Mouse (Mus musculus) left cerebral cortex, adult 18-20 months (tissue): ENCODE results near the gene Pax6. TPM values are rescaled to one million over a fixed set of nuclear protein-coding genes. Genes with fewer than 3 reads are reported as not detected.

Experiments used
- DNase-seq, 2 experiments: peaks; one replicate each; pipeline ENCODE4 v3.0.0; 2021 to 2022; ENCODE audit warnings: low spot score in 2 of 2, mixed read lengths in 1 of 2
- total RNA-seq, 2 experiments: library from RNA; stranded (reverse); gene quantifications; 2 replicates each; pipeline ENCODE4 v1.2.3; 2021

The Pax6 gene
- total RNA-seq, 2 experiments from 2014 or later = 8.8 to 10.3 TPM

DNA sequence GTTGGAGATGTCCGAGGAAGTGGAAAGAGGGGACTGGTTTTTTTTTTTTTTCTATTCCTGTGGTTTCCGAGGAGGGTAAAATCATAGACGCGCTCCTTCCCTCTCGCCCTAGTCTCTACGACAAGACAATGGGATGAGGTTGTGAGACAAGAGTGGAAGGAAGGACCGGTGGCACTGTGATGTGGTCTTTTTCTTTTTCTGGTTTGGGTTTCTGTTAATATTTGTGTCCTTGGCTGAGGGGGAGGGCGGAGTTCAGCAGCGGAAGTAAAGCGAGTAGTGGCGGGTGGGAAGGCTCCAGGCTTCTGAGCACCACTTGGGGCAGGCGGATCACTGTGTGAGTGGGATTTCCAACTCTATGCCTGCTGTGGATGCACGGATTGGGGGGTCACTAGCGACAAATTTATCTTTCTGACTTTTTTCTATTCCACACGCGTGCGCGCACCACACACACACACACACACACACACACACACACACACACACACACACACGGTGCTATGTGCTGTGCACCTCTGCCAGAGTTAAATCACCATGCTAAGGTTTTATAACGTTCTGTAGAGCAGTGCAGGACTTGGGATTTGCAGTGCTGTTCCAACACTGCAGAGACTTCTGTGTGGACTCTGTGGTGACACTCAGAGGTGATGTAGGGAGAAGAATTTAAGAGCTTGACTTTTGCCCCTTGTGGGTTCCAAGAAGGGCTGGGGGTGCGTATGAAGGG lies 14.1 kb downstream of the Pax6 start:
- no peak for DNase-seq

DNA sequence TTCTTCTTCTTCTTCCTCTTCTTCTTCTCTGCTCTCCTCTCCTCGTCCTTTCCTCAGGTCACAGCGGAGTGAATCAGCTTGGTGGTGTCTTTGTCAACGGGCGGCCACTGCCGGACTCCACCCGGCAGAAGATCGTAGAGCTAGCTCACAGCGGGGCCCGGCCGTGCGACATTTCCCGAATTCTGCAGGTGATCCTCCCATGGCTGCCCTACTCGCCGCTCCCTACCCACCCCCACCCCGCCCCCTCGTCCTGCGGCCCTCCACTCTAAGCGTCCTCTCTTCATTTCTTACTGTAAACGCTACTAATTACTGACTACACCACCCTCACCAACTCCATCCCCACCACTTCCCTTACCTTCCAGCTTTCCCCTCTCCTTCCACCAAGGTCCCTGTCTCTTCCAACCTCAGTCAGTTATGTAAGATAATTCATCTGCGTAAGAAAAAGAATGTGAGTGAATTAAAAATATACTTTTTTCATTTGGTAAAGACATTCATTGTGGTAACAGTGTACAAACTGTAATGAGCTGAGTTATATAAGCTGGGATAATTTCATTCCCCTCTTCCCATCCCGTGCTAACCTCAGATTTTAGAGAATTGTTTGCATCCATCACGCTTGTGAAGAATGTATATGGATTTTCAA lies 15.2 kb downstream of the Pax6 start:
- DNase-seq = no peak

DNA sequence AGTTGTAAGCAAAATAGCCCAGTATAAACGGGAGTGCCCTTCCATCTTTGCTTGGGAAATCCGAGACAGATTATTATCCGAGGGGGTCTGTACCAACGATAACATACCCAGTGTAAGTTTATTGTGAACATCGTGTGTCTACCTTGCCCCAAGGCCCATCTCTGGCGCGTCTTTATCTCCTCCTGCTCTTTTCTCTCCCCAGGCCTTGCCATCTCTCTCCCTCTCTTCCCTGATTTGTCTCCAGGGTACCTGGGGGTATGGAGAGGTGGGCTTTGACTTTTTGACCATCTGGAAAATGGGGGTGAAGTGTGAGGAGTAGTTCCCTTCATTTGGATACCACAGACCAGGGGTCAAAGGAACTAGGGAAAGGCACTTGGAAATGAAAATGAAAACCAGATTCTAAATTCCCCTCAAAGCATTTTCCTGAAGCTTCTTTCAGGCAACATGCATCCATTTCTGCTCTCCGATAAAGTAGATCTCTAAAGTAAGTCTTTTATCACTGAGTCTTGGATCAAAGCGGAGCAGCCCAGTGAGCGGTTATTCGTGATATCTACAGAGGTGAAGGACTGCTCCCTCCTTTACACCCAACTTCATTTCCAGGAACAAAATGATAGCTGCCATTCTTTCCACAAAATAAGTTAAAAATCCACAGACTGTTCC lies 16.4 kb downstream of the Pax6 start:
- DNase-seq = no peak

DNA sequence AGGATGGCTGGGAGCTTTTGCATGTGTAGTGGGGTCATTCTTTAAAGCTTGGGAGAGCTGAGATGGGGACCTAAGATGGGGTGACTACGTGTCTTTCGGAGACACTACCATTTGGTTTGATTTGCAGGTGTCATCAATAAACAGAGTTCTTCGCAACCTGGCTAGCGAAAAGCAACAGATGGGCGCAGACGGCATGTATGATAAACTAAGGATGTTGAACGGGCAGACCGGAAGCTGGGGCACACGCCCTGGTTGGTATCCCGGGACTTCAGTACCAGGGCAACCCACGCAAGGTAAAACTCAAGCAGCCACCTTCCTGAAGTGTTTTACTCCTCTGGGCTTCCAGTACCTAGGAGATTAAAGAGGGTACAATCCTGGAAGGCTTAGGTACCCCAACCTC lies 17.0 kb downstream of the Pax6 start:
- no peak for DNase-seq

GRCm38 (mm10) chr2:105686363-105687316 lies 17.9 kb downstream of the Pax6 start:
- DNase-seq = no peak

DNA sequence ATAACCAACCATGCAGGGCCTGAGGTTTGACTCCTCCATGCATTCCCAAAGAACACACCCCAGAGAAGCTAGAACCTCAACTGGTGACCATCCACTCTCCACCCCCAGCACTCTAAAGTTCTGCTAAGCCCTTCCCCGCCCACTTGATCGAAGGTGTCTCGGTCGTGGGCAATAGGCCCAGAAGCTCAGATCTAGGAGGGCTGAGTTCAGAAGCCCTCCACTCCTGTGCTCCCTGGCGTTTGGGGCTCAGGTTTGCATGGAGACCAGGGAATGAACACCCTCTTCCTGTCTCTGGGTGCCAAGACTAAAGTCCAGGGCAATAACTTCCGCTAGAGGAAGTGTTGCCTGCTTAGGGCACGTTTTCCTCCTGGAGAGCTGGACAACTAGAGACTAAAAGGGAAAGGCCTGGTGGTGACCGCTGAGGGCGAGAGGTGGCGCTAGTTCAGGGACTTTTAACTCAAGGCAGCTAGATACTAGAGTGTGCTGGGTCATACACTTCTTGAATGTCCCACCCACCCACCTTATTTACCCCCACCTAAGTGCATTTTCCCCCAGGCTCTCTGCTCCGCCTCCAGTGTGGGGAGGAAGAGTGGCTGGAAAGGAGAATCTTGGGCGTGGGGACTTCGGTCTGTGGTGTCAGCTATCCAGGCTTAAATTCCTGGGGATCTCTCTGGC lies 18.8 kb downstream of the Pax6 start:
- DNase-seq = no peak

DNA sequence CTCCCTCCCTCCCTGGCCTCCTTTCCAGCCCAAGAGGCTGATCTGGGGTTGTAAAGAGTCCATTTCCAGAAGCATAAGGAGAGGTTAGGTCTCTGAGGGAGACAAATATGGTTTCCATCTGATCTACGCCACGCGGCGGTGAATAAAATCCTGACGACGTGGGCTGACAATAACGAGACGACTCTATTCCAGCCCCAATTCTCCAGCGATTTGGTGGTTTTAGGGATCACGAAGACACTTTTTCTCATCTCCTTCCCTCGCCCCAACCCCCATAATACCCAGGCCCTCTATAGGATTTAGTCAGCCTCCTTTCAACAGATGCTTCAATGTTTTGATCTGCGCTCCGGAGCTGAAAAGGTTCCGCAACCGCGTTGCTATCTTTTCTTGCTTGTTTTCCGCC lies 19.3 kb downstream of the Pax6 start:
- DNase-seq = no peak

DNA sequence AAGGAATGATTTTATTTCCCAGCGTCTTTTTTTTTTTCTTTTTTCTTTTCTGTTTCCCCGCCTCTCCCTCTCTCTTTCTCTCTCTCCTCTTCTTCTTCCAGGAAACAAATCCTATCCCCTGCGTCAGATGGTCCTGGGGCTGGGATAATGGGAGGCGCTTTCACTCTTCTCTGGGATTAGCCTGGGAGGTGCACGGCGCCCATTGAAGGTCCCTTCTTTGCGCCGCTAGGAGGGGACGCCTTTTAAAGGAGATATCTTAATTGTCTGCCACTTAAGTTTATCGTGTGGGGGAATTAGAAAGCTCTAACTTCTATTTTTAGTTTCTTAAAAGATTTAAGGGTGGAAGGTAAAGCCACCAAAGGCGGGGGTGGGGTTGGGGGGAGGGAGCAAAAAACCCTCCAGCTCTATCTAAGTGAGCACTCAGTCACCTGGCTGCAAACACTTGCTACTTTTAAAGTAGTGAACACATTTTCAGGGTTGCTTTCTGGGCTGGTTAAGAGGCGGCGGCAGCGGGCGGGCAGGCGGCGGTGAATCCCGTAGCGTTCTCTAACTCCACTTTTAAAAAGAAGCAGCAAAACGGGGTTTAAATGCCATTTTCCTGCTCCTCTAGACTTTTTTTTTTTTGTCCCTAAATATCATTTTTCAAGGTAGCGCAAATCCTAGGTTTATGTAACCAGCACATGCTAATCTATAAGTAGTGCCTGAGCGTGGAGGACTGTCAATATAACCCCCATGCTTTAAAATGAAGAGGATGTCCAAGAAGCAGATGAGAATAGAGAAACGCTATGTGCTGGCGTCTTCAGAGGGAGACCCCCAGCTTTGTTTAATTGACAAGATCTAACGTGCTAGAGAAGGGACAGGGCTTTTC lies 20.0 kb downstream of the Pax6 start:
- no peak for DNase-seq

- no peak for DNase-seq
Observed at GRCm38 (mm10) chr2:105689304-105689770, 20.6 kb downstream of the Pax6 start.

DNA sequence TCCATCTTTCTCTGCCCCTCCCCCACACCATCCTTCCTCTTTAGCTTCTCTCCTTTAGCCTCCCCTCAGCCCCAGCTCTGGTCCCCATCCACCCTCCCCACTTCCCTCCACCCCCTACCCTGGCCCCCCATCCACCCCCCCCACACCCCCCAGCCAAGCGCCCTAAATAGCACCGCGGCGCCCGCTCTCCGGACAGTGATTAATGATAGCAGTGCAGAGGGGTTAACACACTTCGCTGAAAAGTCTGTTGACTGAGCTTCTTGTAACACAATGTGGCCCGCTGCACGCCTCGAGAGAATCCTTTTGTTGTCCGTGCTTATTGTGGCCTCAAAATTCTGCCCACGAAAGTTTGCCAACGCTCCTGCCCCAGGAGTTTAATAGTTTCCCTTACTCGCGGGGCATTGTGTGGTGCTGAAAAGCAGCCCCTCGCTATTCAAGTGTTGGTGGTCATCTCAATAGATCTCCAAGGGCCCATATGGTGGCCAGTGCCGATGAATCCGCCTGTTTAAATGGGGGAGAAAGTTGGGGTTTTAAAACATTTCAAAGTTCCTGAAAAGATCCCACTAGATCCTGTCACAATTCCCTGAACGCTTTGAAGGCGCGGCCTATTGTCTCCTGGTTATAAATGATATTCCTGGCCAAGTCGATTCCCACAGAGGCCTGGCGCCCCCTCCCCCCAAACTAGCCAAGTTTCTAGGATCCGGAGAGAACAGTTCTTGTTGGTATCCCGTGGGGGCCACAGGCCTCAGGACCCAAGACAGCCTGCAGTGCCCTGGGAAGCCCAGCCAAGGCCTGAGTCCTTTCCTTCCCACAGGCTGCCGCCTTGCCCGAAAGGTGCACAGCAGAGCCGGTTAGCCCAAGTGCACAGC lies 21.3 kb downstream of the Pax6 start:
- DNase-seq = no peak

DNA sequence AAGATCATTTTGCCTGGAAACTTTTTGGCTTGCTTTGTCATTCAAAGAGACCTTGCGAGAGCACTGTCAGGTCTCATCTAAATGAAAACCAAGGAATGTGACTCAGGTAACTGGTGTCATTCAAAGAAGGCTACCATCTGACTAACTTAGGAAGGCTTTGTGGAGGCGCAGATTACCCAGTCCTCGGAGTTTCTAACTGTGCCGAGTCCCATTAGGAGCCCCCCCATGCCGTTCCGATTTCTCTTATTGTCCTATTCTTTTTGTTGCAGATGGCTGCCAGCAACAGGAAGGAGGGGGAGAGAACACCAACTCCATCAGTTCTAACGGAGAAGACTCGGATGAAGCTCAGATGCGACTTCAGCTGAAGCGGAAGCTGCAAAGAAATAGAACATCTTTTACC lies 22.6 kb downstream of the Pax6 start:
- DNase-seq = no peak

DNA sequence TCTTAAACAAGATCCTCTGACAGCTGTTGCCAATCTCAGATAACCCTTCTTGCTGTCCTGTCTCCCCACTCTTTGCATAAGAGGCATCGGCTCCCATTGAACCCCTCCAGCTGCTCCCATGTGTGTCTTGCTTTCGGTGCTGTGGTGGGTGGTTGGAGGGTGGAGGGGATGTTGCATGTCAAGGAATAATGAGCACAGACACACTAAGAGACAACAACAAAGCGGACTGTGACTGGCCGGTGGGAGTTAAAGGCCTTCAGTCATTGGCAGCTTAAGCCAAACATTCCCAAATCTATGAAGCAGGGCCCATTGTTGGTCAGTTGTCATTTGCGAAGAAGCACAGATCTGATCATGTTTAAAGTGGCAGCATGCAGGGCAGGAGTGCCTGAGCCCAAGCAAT lies 29.0 kb downstream of the Pax6 start:
- no peak for DNase-seq

DNA sequence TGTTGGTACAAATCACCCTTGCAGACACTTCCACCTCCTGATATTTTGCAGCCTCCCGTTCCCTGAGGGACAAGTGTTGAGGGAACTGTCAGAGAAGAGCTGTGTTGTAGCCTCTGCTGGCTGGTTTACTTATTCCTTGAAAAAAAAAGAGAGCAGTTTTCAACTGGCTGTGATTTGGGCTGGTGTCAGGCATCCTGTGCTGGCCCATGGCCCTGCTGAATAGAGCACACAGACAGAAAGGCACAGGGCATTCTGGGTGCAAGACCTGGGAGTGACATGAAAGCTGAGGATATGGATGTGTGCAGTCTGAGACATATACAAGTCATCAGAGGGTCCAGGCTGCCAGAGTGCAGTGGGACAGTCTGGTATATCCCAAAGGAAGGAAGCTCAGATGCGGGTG lies 29.9 kb downstream of the Pax6 start:
- no peak for DNase-seq

GRCm38 (mm10) chr2:105701781-105702180 lies 33.1 kb downstream of the Pax6 start:
- no peak for DNase-seq

- no peak for DNase-seq
Observed at GRCm38 (mm10) chr2:105702586-105702985, 33.9 kb downstream of the Pax6 start.

GRCm38 (mm10) chr2:105705320-105705719 lies 36.6 kb downstream of the Pax6 start:
- no peak for DNase-seq

GRCm38 (mm10) chr2:105709126-105709525 lies 40.4 kb downstream of the Pax6 start:
- DNase-seq = no peak

DNA sequence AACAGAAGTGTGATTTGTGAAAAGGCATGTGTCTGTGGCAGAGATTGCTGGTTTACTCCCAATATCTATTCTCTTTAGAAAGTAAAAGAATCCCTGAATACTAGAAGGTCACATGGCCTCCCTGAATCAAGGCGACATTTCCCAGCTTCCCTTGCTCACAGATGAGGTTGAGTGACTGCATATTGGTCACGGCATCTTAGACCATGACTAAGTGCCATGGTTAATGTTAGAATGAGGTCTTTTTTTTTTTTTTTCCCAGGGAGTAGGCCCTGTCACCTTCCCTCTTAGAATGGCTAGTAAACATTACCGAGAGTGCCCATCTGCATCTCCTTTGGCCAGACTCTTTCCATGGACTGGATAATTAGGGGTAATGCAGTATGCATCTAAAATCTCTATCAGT lies 41.8 kb downstream of the Pax6 start:
- DNase-seq = no peak
